Mouse (Mus musculus) heart, postnatal 0 days (tissue): ENCODE measurements at regions not wholly inside any gene's neighbourhood (a gene's known extent, or its start where the extent isn't known, plus 50 kb on each side); places are given as distances from the start of the nearest gene placed in this dataset.

Experiments
- CTCF ChIP-seq: IDR thresholded peaks from 2 replicates; pipeline ENCODE4 v1.5.1; 2016; ENCODE audit warnings: antibody characterized with exemption, control low read depth, low read depth
- EP300 ChIP-seq: IDR thresholded peaks from 2 replicates; pipeline ENCODE4 v1.6.1; 2016; ENCODE audit warnings: antibody characterized with exemption, low read depth

GRCm38 (mm10) chr16:87285639-87286038, 68.3 kb upstream of the N6amt1 start:
- TF ChIP-seq CTCF: no peak
- TF ChIP-seq EP300: no peak
